ENCODE assay signal across 10 mouse cellular contexts in genomic region chr2:102038895-102039667, GRCm38 (mm10).
A peak's percentile ranks its signal among the peaks of the same experiment; 100 is the strongest.
DNase-seq lines count a peak whose midpoint lies in the region; ATAC-seq and TF ChIP-seq lines count a peak whose summit lies in the region.
"Had no signal": no experiment of that assay in that cellular context is flagged by ENCODE, and none has a peak within 500 bp of the region (broad histone marks: within the 10 kb centered on the region; RNA-seq: fewer than 3 reads in every experiment).

No protein-coding gene starts in this region.

- 85% methylated on average over 7 of the region's 7 CpGs for WGBS in limb, embryonic 14.5 days
- 95% methylated on average over 7 of the region's 7 CpGs for WGBS in limb, embryonic 10.5 days

- peaks cover 26% of the 10 kb centered on the region for H3K4me1 ChIP-seq in limb, embryonic 14.5 days (ENCODE audit: control insufficient read depth, insufficient read depth, low read length)
- peaks cover 32% of the 10 kb centered on the region for H3K4me1 ChIP-seq in limb, embryonic 10.5 days

- ATAC-seq in limb, embryonic 14.5 days (ENCODE audit: low FRiP score, low read depth): 0 out of 2 replicates have a peak, but pooled peaks have one; percentile 32
- ATAC-seq in hematopoietic stem cell, adult 5-6 weeks (replicated peaks in 1 of 2; ENCODE audit: insufficient read depth in 1 of 2, low FRiP score in 2 of 2, low TSS enrichment in 1 of 2, low read depth in 1 of 2, poor library complexity in 2 of 2, severe bottlenecking in 2 of 2): peak; percentile 55 to 61
- no peak for ATAC-seq in cerebellum, adult (ENCODE audit: insufficient number of reproducible peaks, low FRiP score, low TSS enrichment)

- H3K36me3 ChIP-seq in limb, embryonic 14.5 days (ENCODE audit: control insufficient read depth, insufficient read depth, low read length): no peaks in the 10 kb centered on the region; the same call in 1 of the 2 replicates
- H3K36me3 ChIP-seq in limb, embryonic 10.5 days: no peaks in the 10 kb centered on the region
- H3K36me3 ChIP-seq in splenic B cell, adult 2 months (ENCODE audit: control insufficient read depth, insufficient read depth, low read length, poor library complexity, severe bottlenecking): no peaks in the 10 kb centered on the region

- TF ChIP-seq POLR2A in limb, embryonic 14.5 days (IDR thresholded peaks at IDR 0.05; ENCODE audit: borderline replicate concordance, extremely low read depth, insufficient read depth, insufficient read length): no peak

- DNase-seq in limb, embryonic 14.5 days (ENCODE audit: low spot score): no peak
- no peak for DNase-seq in limb, embryonic 10.5 days (ENCODE audit: low spot score)
- DNase-seq in MEL-GATA-1-ER (ENCODE audit: extremely low read depth, low read depth): peak; percentile 92
- DNase-seq in splenic B cell, adult 2 months (ENCODE audit: low read depth, low spot score): peak; percentile 77
- DNase-seq in right cerebral cortex, postnatal 10 days (ENCODE audit: low spot score in 2 of 2): no peak
- DNase-seq in layer of hippocampus, postnatal 25 days (ENCODE audit: extremely low spot score in 1 of 2, low spot score in 1 of 2): no peak
- DNase-seq: kidney, adult 18-20 months; lung, adult 2 months had no signal

- H3K9me3 ChIP-seq in limb, embryonic 14.5 days (ENCODE audit: control insufficient read depth, low read length): no peaks in the 10 kb centered on the region
- no peaks in the 10 kb centered on the region for H3K9me3 ChIP-seq in limb, embryonic 10.5 days (replicated peaks)

- H3K4me3 ChIP-seq in limb, embryonic 14.5 days (replicated peaks; ENCODE audit: low read length): no peak overlapping the region
- H3K4me3 ChIP-seq in limb, embryonic 10.5 days: no peak overlapping the region

- no peaks in the 10 kb centered on the region for H3K27me3 ChIP-seq in limb, embryonic 14.5 days (ENCODE audit: control insufficient read depth, insufficient read depth, low read length)
- no peaks in the 10 kb centered on the region for H3K27me3 ChIP-seq in limb, embryonic 10.5 days (ENCODE audit: low read depth, poor library complexity, severe bottlenecking)
- H3K27me3 ChIP-seq in splenic B cell, adult 2 months (ENCODE audit: control insufficient read depth, insufficient read depth, low read length, poor library complexity, severe bottlenecking): no peaks in the 10 kb centered on the region

- H3K4me2 ChIP-seq in limb, embryonic 14.5 days (replicated peaks; ENCODE audit: low read depth, low read length, severe bottlenecking): no peak overlapping the region

- H3K9ac ChIP-seq in limb, embryonic 14.5 days (ENCODE audit: low read depth, low read length, severe bottlenecking): no peak overlapping the region

- no peak overlapping the region for H3K27ac ChIP-seq in limb, embryonic 14.5 days (replicated peaks; ENCODE audit: low read depth, low read length)
- no peak overlapping the region for H3K27ac ChIP-seq in limb, embryonic 10.5 days

Comparison
In these comparisons a context has a peak if more than half of its experiments do, and no peak if none do; other contexts are left out.
1. DNase-seq: peak in MEL-GATA-1-ER (single experiment) and splenic B cell, adult 2 months (single experiment); none in limb, embryonic 14.5 days (single experiment), limb, embryonic 10.5 days (single experiment), right cerebral cortex, postnatal 10 days (0 of 2) and layer of hippocampus, postnatal 25 days (0 of 2).